ENCODE assay signal across 9 mouse cellular contexts in genomic region chr9:29585746-29586380, GRCm38 (mm10).
A peak's percentile ranks its signal among the peaks of the same experiment; 100 is the strongest.
DNase-seq lines count a peak whose midpoint lies in the region; ATAC-seq lines count a peak whose summit lies in the region.
"Had no signal": no experiment of that assay in that cellular context is flagged by ENCODE, and none has a peak within 500 bp of the region (broad histone marks: within the 10 kb centered on the region; RNA-seq: fewer than 3 reads in every experiment).

No protein-coding gene starts in this region.

- no peaks in the 10 kb centered on the region for H3K4me1 ChIP-seq in midbrain, embryonic 11.5 days (ENCODE audit: control insufficient read depth, insufficient read depth, low read length)
- H3K4me1 ChIP-seq in midbrain, embryonic 13.5 days (replicated peaks): peaks cover 13% of the 10 kb centered on the region
- no peaks in the 10 kb centered on the region for H3K4me1 ChIP-seq in limb, embryonic 11.5 days (ENCODE audit: control insufficient read depth, insufficient read depth, low read length)
- H3K4me1 ChIP-seq: embryonic facial prominence, embryonic 12.5 days had no signal

- H3K27ac ChIP-seq in midbrain, embryonic 11.5 days (ENCODE audit: low read depth, low read length): no peak overlapping the region
- H3K27ac ChIP-seq in midbrain, embryonic 13.5 days: no peak overlapping the region
- H3K27ac ChIP-seq in limb, embryonic 11.5 days (replicated peaks; ENCODE audit: low read depth, low read length): no peak overlapping the region
- H3K27ac ChIP-seq: embryonic facial prominence, embryonic 12.5 days had no signal

- WGBS in midbrain, embryonic 11.5 days: 66% methylated on average over 8 of the region's 8 CpGs
- 57% methylated on average over 8 of the region's 8 CpGs for WGBS in midbrain, embryonic 13.5 days
- 60% methylated on average over 8 of the region's 8 CpGs for WGBS in limb, embryonic 11.5 days

- no peaks in the 10 kb centered on the region for H3K9me3 ChIP-seq in midbrain, embryonic 11.5 days (ENCODE audit: control insufficient read depth, low read length)
- H3K9me3 ChIP-seq in midbrain, embryonic 13.5 days: no peaks in the 10 kb centered on the region
- H3K9me3 ChIP-seq in limb, embryonic 11.5 days (ENCODE audit: control insufficient read depth, low read length): no peaks in the 10 kb centered on the region
- H3K9me3 ChIP-seq: embryonic facial prominence, embryonic 12.5 days had no signal

- H3K27me3 ChIP-seq in midbrain, embryonic 11.5 days (ENCODE audit: control insufficient read depth, insufficient read depth, low read length): no peaks in the 10 kb centered on the region
- H3K27me3 ChIP-seq in midbrain, embryonic 13.5 days: no peaks in the 10 kb centered on the region
- no peaks in the 10 kb centered on the region for H3K27me3 ChIP-seq in limb, embryonic 11.5 days (ENCODE audit: control insufficient read depth, insufficient read depth, low read length)
- H3K27me3 ChIP-seq: embryonic facial prominence, embryonic 12.5 days had no signal

- ATAC-seq in midbrain, embryonic 11.5 days (ENCODE audit: low FRiP score): no peak
- ATAC-seq in midbrain, embryonic 13.5 days: no peak
- no peak for ATAC-seq in limb, embryonic 11.5 days (ENCODE audit: insufficient number of reproducible peaks, low FRiP score, low TSS enrichment, low read depth)
- ATAC-seq in activated CD4-positive, CD25-positive, alpha-beta regulatory T cell, adult 4 months: no peak

- H3K4me2 ChIP-seq in midbrain, embryonic 11.5 days: no peak overlapping the region
- H3K4me2 ChIP-seq in midbrain, embryonic 13.5 days (replicated peaks): no peak overlapping the region
- H3K4me2 ChIP-seq in limb, embryonic 11.5 days (ENCODE audit: low read depth, severe bottlenecking): no peak overlapping the region
- H3K4me2 ChIP-seq: embryonic facial prominence, embryonic 12.5 days had no signal

- no peak overlapping the region for H3K9ac ChIP-seq in midbrain, embryonic 11.5 days (ENCODE audit: low read length)
- no peak overlapping the region for H3K9ac ChIP-seq in midbrain, embryonic 13.5 days (replicated peaks)
- no peak overlapping the region for H3K9ac ChIP-seq in limb, embryonic 11.5 days (ENCODE audit: low read length)
- H3K9ac ChIP-seq: embryonic facial prominence, embryonic 12.5 days had no signal

- H3K36me3 ChIP-seq in midbrain, embryonic 11.5 days (ENCODE audit: control insufficient read depth, insufficient read depth, low read length): no peaks in the 10 kb centered on the region
- H3K36me3 ChIP-seq in midbrain, embryonic 13.5 days: no peaks in the 10 kb centered on the region
- H3K36me3 ChIP-seq in limb, embryonic 11.5 days (ENCODE audit: control insufficient read depth, insufficient read depth, low read length): no peaks in the 10 kb centered on the region
- H3K36me3 ChIP-seq: embryonic facial prominence, embryonic 12.5 days had no signal

- DNase-seq in midbrain, embryonic 11.5 days (ENCODE audit: low spot score, missing footprints): peak; percentile 85
- DNase-seq in adrenal gland, postnatal 10 days: peak; percentile 62
- peak; percentile 75 for DNase-seq in embryo, embryonic 10.5 days (ENCODE audit: low spot score)
- peak; percentile 24 for DNase-seq in hindlimb bud, embryonic 11.5 days (ENCODE audit: extremely low spot score, low read depth, low spot score)
- peak; percentile 79 for DNase-seq in limb, embryonic 11.5 days (ENCODE audit: low spot score)
- peak; percentile 80 for DNase-seq in right cerebral cortex, postnatal 4 days

- no peak overlapping the region for H3K4me3 ChIP-seq in midbrain, embryonic 11.5 days (ENCODE audit: low read depth, low read length)
- no peak overlapping the region for H3K4me3 ChIP-seq in midbrain, embryonic 13.5 days (replicated peaks)
- H3K4me3 ChIP-seq in limb, embryonic 11.5 days (ENCODE audit: low read depth, low read length): no peak overlapping the region
- H3K4me3 ChIP-seq: embryonic facial prominence, embryonic 12.5 days had no signal

Comparison
In these comparisons a context has a peak if more than half of its experiments do, and no peak if none do; other contexts are left out.
1. DNase-seq: peak in every context shown above with its lines; median percentile 85 in midbrain, embryonic 11.5 days; 80 in right cerebral cortex, postnatal 4 days; 79 in limb, embryonic 11.5 days; 75 in embryo, embryonic 10.5 days; 62 in adrenal gland, postnatal 10 days; 24 in hindlimb bud, embryonic 11.5 days.